In genomic region chr17:47712889-47713571, GRCm38 (mm10) we compare ENCODE assay signal across 26 mouse cellular contexts. TPM values are rescaled to one million over a fixed set of nuclear protein-coding genes. Genes with fewer than 3 reads are reported as not detected.
DNase-seq lines count a peak whose midpoint lies in the region; ATAC-seq and TF ChIP-seq lines count a peak whose summit lies in the region.
"Had no signal": no experiment of that assay in that cellular context is flagged by ENCODE, and none has a peak within 500 bp of the region (broad histone marks: within the 10 kb centered on the region; RNA-seq: fewer than 3 reads in every experiment).

No protein-coding gene starts in this region.

- in situ Hi-C loops in ES-E14 (cut with MboI; ENCODE audit: low sequenced_read_pairs in 2 of 2, unreplicated experiment in 2 of 2): no loop called here

- no peak for ATAC-seq in forebrain, postnatal 0 days
- ATAC-seq in forebrain, embryonic 13.5 days: no peak
- no peak for ATAC-seq in hindbrain, embryonic 14.5 days (ENCODE audit: low FRiP score)
- ATAC-seq in hindbrain, embryonic 11.5 days (ENCODE audit: low FRiP score): no peak
- no peak for ATAC-seq in midbrain, embryonic 15.5 days (replicated peaks)
- ATAC-seq: CD4-positive, CD25-positive, alpha-beta regulatory T cell, adult 4 months; forebrain, embryonic 16.5 days; lung, postnatal 0 days had no signal

- no peaks in the 10 kb centered on the region for H3K4me1 ChIP-seq in forebrain, postnatal 0 days (ENCODE audit: insufficient read depth)
- no peaks in the 10 kb centered on the region for H3K4me1 ChIP-seq in forebrain, embryonic 13.5 days
- H3K4me1 ChIP-seq in hindbrain, embryonic 14.5 days (replicated peaks; ENCODE audit: control insufficient read depth, insufficient read depth, low read length): no peaks in the 10 kb centered on the region
- H3K4me1 ChIP-seq in hindbrain, embryonic 11.5 days (replicated peaks; ENCODE audit: control insufficient read depth, insufficient read depth, low read length): no peaks in the 10 kb centered on the region
- H3K4me1 ChIP-seq in ES-E14 (ENCODE audit: control insufficient read depth in 2 of 2, insufficient read depth in 2 of 2, low read length in 2 of 2, poor library complexity in 1 of 2): peaks cover 16 to 43% of the 10 kb centered on the region in 2 experiments
- H3K4me1 ChIP-seq in midbrain, embryonic 15.5 days: no peaks in the 10 kb centered on the region
- H3K4me1 ChIP-seq: limb, embryonic 15.5 days; neural tube, embryonic 12.5 days had no signal

- no peak overlapping the region for H3K27ac ChIP-seq in forebrain, postnatal 0 days (ENCODE audit: low read depth, low read length)
- no peak overlapping the region for H3K27ac ChIP-seq in forebrain, embryonic 13.5 days
- no peak overlapping the region for H3K27ac ChIP-seq in hindbrain, embryonic 14.5 days
- no peak overlapping the region for H3K27ac ChIP-seq in hindbrain, embryonic 11.5 days (ENCODE audit: low read depth, low read length)
- peak overlapping the region; percentile 81 for H3K27ac ChIP-seq in ES-E14 (ENCODE audit: insufficient read depth, low read depth, low read length, poor library complexity, severe bottlenecking)
- H3K27ac ChIP-seq in midbrain, embryonic 15.5 days: no peak overlapping the region
- no peak overlapping the region for H3K27ac ChIP-seq in layer of hippocampus, adult 2 months
- H3K27ac ChIP-seq: gastrocnemius, adult 2 months; limb, embryonic 15.5 days; liver, embryonic 15.5 days; neural tube, embryonic 12.5 days had no signal

- no peak overlapping the region; the same call in 1 of the 2 replicates for H3K9ac ChIP-seq in forebrain, postnatal 0 days
- H3K9ac ChIP-seq in forebrain, embryonic 13.5 days: no peak overlapping the region
- 0 out of 2 replicates have a peak overlapping the region, but pooled peaks have one; percentile 36 for H3K9ac ChIP-seq in hindbrain, embryonic 14.5 days
- H3K9ac ChIP-seq in hindbrain, embryonic 11.5 days (ENCODE audit: low read depth, low read length): no peak overlapping the region
- H3K9ac ChIP-seq in ES-E14 (ENCODE audit: insufficient read depth, low read depth, low read length, poor library complexity, severe bottlenecking): no peak overlapping the region
- H3K9ac ChIP-seq in midbrain, embryonic 15.5 days: 0 out of 2 replicates have a peak overlapping the region, but pooled peaks have one; percentile 10
- H3K9ac ChIP-seq: limb, embryonic 15.5 days; liver, embryonic 15.5 days; neural tube, embryonic 12.5 days had no signal

- TF ChIP-seq CTCF in forebrain, postnatal 0 days (IDR thresholded peaks at IDR 0.05; ENCODE audit: low read depth): no peak
- TF ChIP-seq CTCF in layer of hippocampus, adult 2 months (conservative IDR thresholded peaks at IDR 0.05): no peak

- H3K4me2 ChIP-seq in forebrain, postnatal 0 days (ENCODE audit: low read depth): 0 out of 2 replicates have a peak overlapping the region, but pooled peaks have one; percentile 5
- no peak overlapping the region for H3K4me2 ChIP-seq in forebrain, embryonic 13.5 days
- no peak overlapping the region; the same call in 1 of the 2 replicates for H3K4me2 ChIP-seq in hindbrain, embryonic 14.5 days (replicated peaks)
- no peak overlapping the region for H3K4me2 ChIP-seq in hindbrain, embryonic 11.5 days (replicated peaks; ENCODE audit: low read depth, low read length)
- H3K4me2 ChIP-seq in midbrain, embryonic 15.5 days: peak overlapping the region; percentile 24; the same call in 1 of the 2 replicates
- H3K4me2 ChIP-seq: limb, embryonic 15.5 days; liver, embryonic 15.5 days; neural tube, embryonic 12.5 days had no signal

- no peaks in the 10 kb centered on the region for H3K9me3 ChIP-seq in forebrain, postnatal 0 days (ENCODE audit: low read length)
- no peaks in the 10 kb centered on the region for H3K9me3 ChIP-seq in forebrain, embryonic 13.5 days (replicated peaks)
- no peaks in the 10 kb centered on the region for H3K9me3 ChIP-seq in hindbrain, embryonic 14.5 days (ENCODE audit: control insufficient read depth, low read length)
- no peaks in the 10 kb centered on the region for H3K9me3 ChIP-seq in hindbrain, embryonic 11.5 days (ENCODE audit: control insufficient read depth, low read length)
- no peaks in the 10 kb centered on the region for H3K9me3 ChIP-seq in ES-E14 (ENCODE audit: control insufficient read depth, insufficient read depth, low read depth, low read length)
- no peaks in the 10 kb centered on the region for H3K9me3 ChIP-seq in midbrain, embryonic 15.5 days
- H3K9me3 ChIP-seq: limb, embryonic 15.5 days; liver, embryonic 15.5 days; neural tube, embryonic 12.5 days had no signal

- no peak overlapping the region for H3K4me3 ChIP-seq in forebrain, postnatal 0 days (ENCODE audit: low read depth, low read length)
- H3K4me3 ChIP-seq in forebrain, embryonic 13.5 days: no peak overlapping the region
- H3K4me3 ChIP-seq in hindbrain, embryonic 14.5 days (replicated peaks; ENCODE audit: low read length): peak overlapping the region; percentile 8; the same call in 1 of the 2 replicates
- no peak overlapping the region for H3K4me3 ChIP-seq in hindbrain, embryonic 11.5 days (ENCODE audit: low read depth, low read length)
- H3K4me3 ChIP-seq in ES-E14 (ENCODE audit: insufficient read depth in 1 of 2, low read depth in 1 of 2, low read length in 2 of 2, poor library complexity in 1 of 2, severe bottlenecking in 1 of 2): peak overlapping the region; percentile 53
- H3K4me3 ChIP-seq in midbrain, embryonic 15.5 days: no peak overlapping the region
- H3K4me3 ChIP-seq in layer of hippocampus, adult 2 months: no peak overlapping the region
- H3K4me3 ChIP-seq: gastrocnemius, adult 2 months; limb, embryonic 15.5 days; liver, embryonic 15.5 days; neural tube, embryonic 12.5 days had no signal

- H3K36me3 ChIP-seq in forebrain, postnatal 0 days (ENCODE audit: insufficient read depth): no peaks in the 10 kb centered on the region
- H3K36me3 ChIP-seq in forebrain, embryonic 13.5 days (ENCODE audit: poor library complexity, severe bottlenecking): no peaks in the 10 kb centered on the region
- H3K36me3 ChIP-seq in hindbrain, embryonic 14.5 days (replicated peaks; ENCODE audit: control insufficient read depth, insufficient read depth): no peaks in the 10 kb centered on the region
- H3K36me3 ChIP-seq in hindbrain, embryonic 11.5 days (ENCODE audit: control insufficient read depth, insufficient read depth, low read length): no peaks in the 10 kb centered on the region
- no peaks in the 10 kb centered on the region for H3K36me3 ChIP-seq in ES-E14 (ENCODE audit: control insufficient read depth, insufficient read depth, low read length, poor library complexity, severe bottlenecking)
- no peaks in the 10 kb centered on the region for H3K36me3 ChIP-seq in midbrain, embryonic 15.5 days (replicated peaks)
- H3K36me3 ChIP-seq: limb, embryonic 15.5 days; liver, embryonic 15.5 days; neural tube, embryonic 12.5 days had no signal

- H3K27me3 ChIP-seq in forebrain, postnatal 0 days (ENCODE audit: insufficient read depth, low read length): no peaks in the 10 kb centered on the region
- H3K27me3 ChIP-seq in forebrain, embryonic 13.5 days: no peaks in the 10 kb centered on the region
- no peaks in the 10 kb centered on the region for H3K27me3 ChIP-seq in hindbrain, embryonic 14.5 days (ENCODE audit: control insufficient read depth, insufficient read depth, low read length)
- H3K27me3 ChIP-seq in hindbrain, embryonic 11.5 days (ENCODE audit: control insufficient read depth, insufficient read depth, low read length): no peaks in the 10 kb centered on the region
- no peaks in the 10 kb centered on the region for H3K27me3 ChIP-seq in midbrain, embryonic 15.5 days (replicated peaks)
- H3K27me3 ChIP-seq: limb, embryonic 15.5 days; liver, embryonic 15.5 days; neural tube, embryonic 12.5 days had no signal

- 48% methylated on average over 22 of the region's 22 CpGs for WGBS in forebrain, postnatal 0 days
- WGBS in forebrain, embryonic 13.5 days: 45% methylated on average over 12 of the region's 22 CpGs
- WGBS in hindbrain, embryonic 14.5 days: 47% methylated on average over 20 of the region's 22 CpGs
- 50% methylated on average over 11 of the region's 22 CpGs for WGBS in hindbrain, embryonic 11.5 days
- 46% methylated on average over 22 of the region's 22 CpGs for WGBS in midbrain, embryonic 15.5 days

- no peak for DNase-seq in forebrain, postnatal 0 days
- no peak for DNase-seq in hindbrain, embryonic 14.5 days (ENCODE audit: low spot score)
- no peak for DNase-seq in hindbrain, embryonic 11.5 days (ENCODE audit: low spot score)
- no peak for DNase-seq in ES-E14 (ENCODE audit: low read depth, low spot score)
- no peak for DNase-seq in layer of hippocampus, adult 2 months (ENCODE audit: low spot score in 2 of 2)
- no peak for DNase-seq in ovary, postnatal 10 days (ENCODE audit: low spot score)
- DNase-seq: adrenal gland, adult 8-10 months; cerebellum, adult 9-11 months; gastrocnemius, adult 2 months; kidney, adult 2 months; kidney, postnatal 25 days; right cerebral cortex, postnatal 25 days; thymus, postnatal 36 days had no signal

RNA-seq across cellular contexts. Expression of gene Pgc, which starts 13.6 kb away (rescaled TPM):
- total RNA-seq in forebrain, postnatal 0 days (2014; rRNA removed): not detected in 2 replicates
- not detected in 2 replicates for polyA plus RNA-seq in forebrain, postnatal 0 days (2015; fragmentation: Nextera tagmentation; extraction: Ambion mirVana)
- polyA plus RNA-seq in forebrain, embryonic 13.5 days (2015; fragmentation: Nextera tagmentation; extraction: Ambion mirVana): not detected in 2 replicates
- not detected in 2 replicates for polyA plus RNA-seq in hindbrain, embryonic 14.5 days (2014; fragmentation: Nextera tagmentation; extraction: Ambion mirVana)
- polyA plus RNA-seq in hindbrain, embryonic 11.5 days (2014; fragmentation: Nextera tagmentation; extraction: Ambion mirVana): not detected in 2 replicates
- 1.7 and 3.7 TPM in 2 replicates for total RNA-seq in ES-E14 (2012; rRNA removed)
- not detected in 2 replicates for polyA plus RNA-seq in midbrain, embryonic 15.5 days (2015; fragmentation: Nextera tagmentation; extraction: Ambion mirVana)
- total RNA-seq in layer of hippocampus, adult 2 months (2021): not detected
- total RNA-seq: adrenal gland, adult 8-10 months; gastrocnemius, adult 2 months; left cerebral cortex, adult 18-20 months; left cerebral cortex, postnatal 36 days; megakaryocyte progenitor cell, adult 5-6 weeks had no signal
- polyA plus RNA-seq: CD4-positive, CD25-positive, alpha-beta regulatory T cell, adult 4 months; cortical plate, adult 2 months; embryonic facial prominence, embryonic 14.5 days; forebrain, embryonic 16.5 days; liver, embryonic 15.5 days; neural tube, embryonic 12.5 days had no signal

RNA-seq across cellular contexts. Expression of gene Prickle4, which starts 18.5 kb away (rescaled TPM):
- 1.8 TPM in 1 of 2 replicates, not detected in the other for total RNA-seq in forebrain, postnatal 0 days (2014; rRNA removed)
- 0.45 and 0.60 TPM in 2 replicates for polyA plus RNA-seq in forebrain, postnatal 0 days (2015; fragmentation: Nextera tagmentation; extraction: Ambion mirVana)
- not detected in 2 replicates for polyA plus RNA-seq in forebrain, embryonic 13.5 days (2015; fragmentation: Nextera tagmentation; extraction: Ambion mirVana)
- polyA plus RNA-seq in hindbrain, embryonic 14.5 days (2014; fragmentation: Nextera tagmentation; extraction: Ambion mirVana): 2.1 and 2.2 TPM in 2 replicates
- polyA plus RNA-seq in hindbrain, embryonic 11.5 days (2014; fragmentation: Nextera tagmentation; extraction: Ambion mirVana): 0.32 and 1.8 TPM in 2 replicates
- 0.71 and 1.7 TPM in 2 replicates for total RNA-seq in ES-E14 (2012; rRNA removed)
- 0.80 and 1.3 TPM in 2 replicates for polyA plus RNA-seq in midbrain, embryonic 15.5 days (2015; fragmentation: Nextera tagmentation; extraction: Ambion mirVana)
- total RNA-seq in layer of hippocampus, adult 2 months (2021): 1 to 10 TPM; 2.5 to 2.8 TPM
- polyA plus RNA-seq: CD4-positive, CD25-positive, alpha-beta regulatory T cell, adult 4 months; liver, embryonic 15.5 days had no signal

RNA-seq across cellular contexts. Expression of gene Gm21981, which starts 18.8 kb away (rescaled TPM):
- 4.9 and 5.2 TPM in 2 replicates for total RNA-seq in forebrain, postnatal 0 days (2014; rRNA removed)
- polyA plus RNA-seq in forebrain, postnatal 0 days (2015; fragmentation: Nextera tagmentation; extraction: Ambion mirVana): 0.76 and 0.97 TPM in 2 replicates
- polyA plus RNA-seq in forebrain, embryonic 13.5 days (2015; fragmentation: Nextera tagmentation; extraction: Ambion mirVana): 0.21 and 0.54 TPM in 2 replicates
- 4.8 and 7.1 TPM in 2 replicates for polyA plus RNA-seq in hindbrain, embryonic 14.5 days (2014; fragmentation: Nextera tagmentation; extraction: Ambion mirVana)
- polyA plus RNA-seq in hindbrain, embryonic 11.5 days (2014; fragmentation: Nextera tagmentation; extraction: Ambion mirVana): 1.4 and 2.1 TPM in 2 replicates
- total RNA-seq in ES-E14 (2012; rRNA removed): 0.36 and 0.37 TPM in 2 replicates
- 0.79 and 1.0 TPM in 2 replicates for polyA plus RNA-seq in midbrain, embryonic 15.5 days (2015; fragmentation: Nextera tagmentation; extraction: Ambion mirVana)
- 1 to 10 TPM; 4.1 to 4.4 TPM for total RNA-seq in layer of hippocampus, adult 2 months (2021)
- polyA plus RNA-seq: CD4-positive, CD25-positive, alpha-beta regulatory T cell, adult 4 months; liver, embryonic 15.5 days had no signal

RNA-seq across cellular contexts. Expression of gene Tfeb, which starts 23.8 kb away (rescaled TPM):
- total RNA-seq in forebrain, postnatal 0 days (2014; rRNA removed): 4.1 and 5.5 TPM in 2 replicates
- polyA plus RNA-seq in forebrain, postnatal 0 days (2015; fragmentation: Nextera tagmentation; extraction: Ambion mirVana): 3.3 and 4.6 TPM in 2 replicates
- 1.5 and 1.7 TPM in 2 replicates for polyA plus RNA-seq in forebrain, embryonic 13.5 days (2015; fragmentation: Nextera tagmentation; extraction: Ambion mirVana)
- polyA plus RNA-seq in hindbrain, embryonic 14.5 days (2014; fragmentation: Nextera tagmentation; extraction: Ambion mirVana): 2.8 and 4.2 TPM in 2 replicates
- 2.5 TPM in 2 replicates for polyA plus RNA-seq in hindbrain, embryonic 11.5 days (2014; fragmentation: Nextera tagmentation; extraction: Ambion mirVana)
- total RNA-seq in ES-E14 (2012; rRNA removed): 21.0 and 33.0 TPM in 2 replicates
- 3.2 and 3.8 TPM in 2 replicates for polyA plus RNA-seq in midbrain, embryonic 15.5 days (2015; fragmentation: Nextera tagmentation; extraction: Ambion mirVana)
- total RNA-seq in layer of hippocampus, adult 2 months (2021): 10 to 100 TPM; 12.0 to 13.1 TPM

RNA-seq across cellular contexts. Expression of gene Frs3, which starts 24.2 kb away (rescaled TPM):
- total RNA-seq in forebrain, postnatal 0 days (2014; rRNA removed): 68.0 and 79.6 TPM in 2 replicates
- polyA plus RNA-seq in forebrain, postnatal 0 days (2015; fragmentation: Nextera tagmentation; extraction: Ambion mirVana): 33.6 and 43.6 TPM in 2 replicates
- 11.6 and 11.8 TPM in 2 replicates for polyA plus RNA-seq in forebrain, embryonic 13.5 days (2015; fragmentation: Nextera tagmentation; extraction: Ambion mirVana)
- polyA plus RNA-seq in hindbrain, embryonic 14.5 days (2014; fragmentation: Nextera tagmentation; extraction: Ambion mirVana): 42.3 and 44.4 TPM in 2 replicates
- polyA plus RNA-seq in hindbrain, embryonic 11.5 days (2014; fragmentation: Nextera tagmentation; extraction: Ambion mirVana): 7.9 and 8.6 TPM in 2 replicates
- 8.4 and 15.9 TPM in 2 replicates for total RNA-seq in ES-E14 (2012; rRNA removed)
- polyA plus RNA-seq in midbrain, embryonic 15.5 days (2015; fragmentation: Nextera tagmentation; extraction: Ambion mirVana): 46.7 and 49.0 TPM in 2 replicates
- total RNA-seq in layer of hippocampus, adult 2 months (2021): 10 to 100 TPM; 23.8 to 29.0 TPM

Comparison
In these comparisons a context has a peak if more than half of its experiments do, and no peak if none do; other contexts are left out.
1. H3K4me2 ChIP-seq: peak in forebrain, postnatal 0 days (single experiment) and midbrain, embryonic 15.5 days (single experiment); none in forebrain, embryonic 13.5 days (single experiment), hindbrain, embryonic 14.5 days (single experiment) and hindbrain, embryonic 11.5 days (single experiment).
2. H3K4me3 ChIP-seq: peak in hindbrain, embryonic 14.5 days (single experiment) and ES-E14 (2 of 2); none in forebrain, postnatal 0 days (single experiment), forebrain, embryonic 13.5 days (single experiment), hindbrain, embryonic 11.5 days (single experiment), midbrain, embryonic 15.5 days (single experiment) and layer of hippocampus, adult 2 months (single experiment).
3. H3K9ac ChIP-seq: peak in hindbrain, embryonic 14.5 days (single experiment) and midbrain, embryonic 15.5 days (single experiment); none in forebrain, postnatal 0 days (single experiment), forebrain, embryonic 13.5 days (single experiment), hindbrain, embryonic 11.5 days (single experiment) and ES-E14 (single experiment).